Mouse (Mus musculus) cortical plate, adult 2 months (tissue): ENCODE measurements around the gene Inafm2. TPM values are rescaled to one million over a fixed set of nuclear protein-coding genes. Genes with fewer than 3 reads are reported as not detected.

ENCODE experiments used
- H3K27ac ChIP-seq: fragments of 200-500 bp; 2 replicates; pipeline ENCODE4 v1.5.1; 2012; ENCODE audit warnings: low read length, control low read depth, inconsistent platforms; ENCODE audit not compliant: insufficient read depth
- H3K4me1 ChIP-seq: fragments of 200-500 bp; 2 replicates; pipeline ENCODE4 v1.6.1; 2011; ENCODE audit warnings: low read length; ENCODE audit not compliant: control insufficient read depth, insufficient read depth
- H3K4me3 ChIP-seq: fragments of 200-500 bp; 2 replicates; pipeline ENCODE4 v1.5.1; 2011; ENCODE audit warnings: mild to moderate bottlenecking, low read length, control low read depth; ENCODE audit not compliant: insufficient read depth
- CTCF ChIP-seq: fragments of 200-500 bp; IDR thresholded peaks from 2 replicates; pipeline ENCODE4 v1.5.1; 2011; ENCODE audit warnings: mild to moderate bottlenecking, control low read depth, low read length; ENCODE audit not compliant: insufficient read depth; ENCODE audit errors: extremely low read depth
- POLR2A ChIP-seq: fragments of 200-500 bp; IDR thresholded peaks from 2 replicates; pipeline ENCODE4 v1.6.1; 2011; ENCODE audit warnings: mild to moderate bottlenecking, low read length, control low read depth; ENCODE audit not compliant: insufficient read depth; ENCODE audit errors: extremely low read depth
- polyA plus RNA-seq: library from polyadenylated mRNA; depleted of rRNA; stranded (reverse); fragments of >200 nt; gene quantifications from 2 replicates; pipeline ENCODE4 v1.2.3, GENCODE M21; 2012; rRNA removed

Inafm2 gene
- polyA plus RNA-seq, 1 experiment: 22.4 TPM

DNA sequence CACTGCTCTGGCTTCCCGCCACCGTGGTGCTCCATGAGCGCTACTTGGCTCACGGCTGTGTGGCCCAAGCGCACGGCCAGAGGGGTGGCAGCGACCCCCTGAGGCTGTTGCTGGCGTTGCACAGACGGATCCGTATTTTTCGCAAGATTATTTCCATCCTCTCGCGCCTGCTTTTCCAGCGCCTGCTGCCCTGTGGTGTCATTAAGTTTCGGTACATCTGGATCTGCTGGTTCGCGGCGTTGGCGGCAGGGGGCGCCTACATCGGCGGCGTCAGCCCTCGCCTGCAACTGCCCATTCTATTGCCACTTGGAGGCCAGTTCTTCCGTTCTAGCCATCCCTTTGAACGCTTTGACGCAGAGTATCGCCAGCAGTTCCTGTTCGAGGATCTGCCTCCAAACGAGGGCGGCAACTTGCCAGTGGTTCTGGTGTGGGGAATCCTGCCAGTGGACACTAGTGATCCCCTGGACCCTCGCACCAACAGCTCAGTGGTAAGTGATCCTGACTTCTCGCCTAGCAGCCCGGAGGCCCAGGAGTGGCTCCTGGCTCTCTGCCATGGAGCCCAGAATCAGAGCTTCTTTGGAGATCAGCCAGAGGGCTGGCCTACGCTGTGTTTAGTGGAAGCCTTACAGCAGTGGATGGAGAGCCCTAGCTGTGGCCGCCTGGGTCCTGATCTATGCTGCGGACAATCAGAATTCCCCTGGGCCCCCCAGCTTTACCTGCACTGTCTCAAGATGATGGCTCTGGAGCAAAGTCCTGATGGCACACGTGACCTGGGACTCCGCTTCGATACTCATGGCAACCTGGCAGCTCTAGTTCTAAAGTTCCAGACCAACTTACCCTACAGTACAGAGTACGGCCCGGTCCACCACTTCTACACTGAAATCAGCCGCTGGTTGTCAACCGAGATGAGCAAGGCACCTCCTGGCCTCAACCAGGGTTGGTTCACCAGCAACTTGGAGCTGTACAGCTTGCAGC, 45.3 kb downstream of the Inafm2 start:
- no peak overlapping the region for H3K27ac ChIP-seq
- H3K4me3 ChIP-seq: no peak overlapping the region
- TF ChIP-seq CTCF (peak; percentile 41), POLR2A (no peak)
- no peaks in the 10 kb centered on the region for H3K4me1 ChIP-seq

DNA sequence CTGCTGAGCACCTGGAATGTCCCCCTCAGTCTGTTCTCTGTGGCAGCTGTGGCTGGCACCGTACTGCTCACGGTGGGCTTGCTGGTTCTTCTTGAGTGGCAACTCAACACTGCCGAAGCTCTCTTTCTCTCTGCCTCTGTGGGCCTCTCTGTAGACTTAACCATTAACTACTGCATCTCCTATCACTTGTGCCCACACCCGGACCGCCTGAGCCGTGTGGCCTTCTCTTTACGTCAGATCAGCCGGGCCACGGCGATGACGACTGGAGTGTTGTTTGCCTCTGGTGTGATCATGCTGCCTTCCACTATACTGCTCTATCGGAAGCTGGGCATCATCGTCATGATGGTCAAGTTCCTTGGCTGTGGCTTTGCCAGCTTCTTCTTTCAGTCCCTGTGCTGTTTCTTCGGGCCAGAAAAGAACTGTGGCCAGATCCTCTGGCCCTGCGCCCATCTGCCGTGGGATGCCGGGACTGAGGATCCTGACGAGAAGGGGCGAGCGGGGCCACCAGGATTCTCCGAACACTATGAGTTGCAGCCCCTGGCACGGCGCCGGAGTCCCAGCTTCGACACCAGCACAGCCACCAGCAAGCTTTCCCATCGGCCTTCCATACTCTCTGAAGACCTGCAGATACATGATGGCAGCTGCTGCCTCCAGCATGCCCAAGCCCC, 46.2 kb downstream of the Inafm2 start:
- no peak overlapping the region for H3K4me3 ChIP-seq
- no peak overlapping the region for H3K27ac ChIP-seq
- TF ChIP-seq POLR2A (no peak), CTCF (no peak)
- no peaks in the 10 kb centered on the region for H3K4me1 ChIP-seq

DNA sequence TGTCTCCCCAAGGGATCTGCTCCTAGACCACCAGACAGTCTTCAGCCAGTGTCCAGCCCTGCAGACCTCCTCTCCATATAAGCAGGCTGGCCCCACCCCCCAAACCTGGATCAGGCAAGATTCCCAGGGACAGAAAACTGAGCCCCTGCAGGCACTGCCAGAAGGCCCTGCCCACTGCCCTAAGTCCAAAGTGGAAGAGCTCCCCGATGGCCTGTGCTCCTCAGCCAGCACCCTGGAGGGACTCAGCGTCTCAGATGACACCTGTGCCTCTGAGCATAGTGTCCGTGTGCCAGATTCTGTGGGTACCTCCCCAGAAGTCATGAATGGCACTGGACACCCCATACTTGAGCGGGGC, 46.7 kb downstream of the Inafm2 start:
- Histone ChIP-seq H3K27ac (no peak overlapping the region), H3K4me3 (no peak overlapping the region), H3K4me1 (no peaks in the 10 kb centered on the region)
- TF ChIP-seq POLR2A (no peak), CTCF (no peak)

DNA sequence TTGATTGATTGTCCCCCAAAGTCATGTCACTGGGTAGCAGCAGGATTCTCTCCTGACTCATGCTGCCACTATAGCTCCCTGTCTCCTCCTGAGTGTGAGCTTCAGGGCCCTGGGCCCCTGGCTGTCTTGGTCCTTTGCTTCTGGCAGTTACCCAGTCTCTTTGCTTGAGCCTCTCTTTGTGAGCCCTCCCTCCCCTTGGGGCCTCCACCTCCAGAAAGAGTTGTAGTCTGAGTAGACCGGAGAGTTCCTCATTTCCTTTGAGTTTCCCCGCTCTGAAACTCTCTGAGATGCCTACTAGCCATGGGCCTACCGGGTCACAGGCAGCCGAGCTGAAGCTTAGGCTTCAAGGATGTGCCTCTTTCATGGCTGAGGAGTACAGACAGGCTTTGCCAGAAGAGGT, 48.1 kb downstream of the Inafm2 start:
- Histone ChIP-seq H3K27ac (no peak overlapping the region), H3K4me1 (no peaks in the 10 kb centered on the region), H3K4me3 (no peak overlapping the region)
- TF ChIP-seq CTCF: no peak
- no peak for TF ChIP-seq POLR2A

Other genes with a start within 250 kb of the Inafm2 start
- gene Bmf, start 196.1 kb upstream of the Inafm2 start, polyA plus RNA-seq: 3.4 and 3.6 TPM in 2 replicates
- 1.9 and 2.8 TPM in 2 replicates for gene Bub1b, start 147.5 kb upstream of the Inafm2 start, polyA plus RNA-seq
- gene Pak6, start 82.5 kb upstream of the Inafm2 start, polyA plus RNA-seq: 58.0 and 63.1 TPM in 2 replicates
- gene Ankrd63, start 41.8 kb upstream of the Inafm2 start, polyA plus RNA-seq: 11.3 and 17.9 TPM in 2 replicates
- 2.9 and 3.0 TPM in 2 replicates for gene Plcb2, start 17.3 kb upstream of the Inafm2 start, polyA plus RNA-seq
- gene Ccdc9b, start 16.9 kb downstream of the Inafm2 start, polyA plus RNA-seq: 3.5 and 4.2 TPM in 2 replicates
- gene Phgr1, start 27.0 kb downstream of the Inafm2 start, polyA plus RNA-seq: not detected in 2 replicates
- 128 and 137 TPM in 2 replicates for gene Disp2, start 34.0 kb downstream of the Inafm2 start, polyA plus RNA-seq
- gene Knstrn, start 68.2 kb downstream of the Inafm2 start, polyA plus RNA-seq: 1.9 and 2.2 TPM in 2 replicates
- 104 and 119 TPM in 2 replicates for gene Ivd, start 116.2 kb downstream of the Inafm2 start, polyA plus RNA-seq
- gene Bahd1, start 154.6 kb downstream of the Inafm2 start, polyA plus RNA-seq: 21.8 and 22.5 TPM in 2 replicates
- 2.8 and 3.1 TPM in 2 replicates for gene Chst14, start 180.7 kb downstream of the Inafm2 start, polyA plus RNA-seq